Mouse (Mus musculus) testis, adult 2 months (tissue): ENCODE measurements around the gene Cobll1. TPM values are rescaled to one million over a fixed set of nuclear protein-coding genes. Genes with fewer than 3 reads are reported as not detected.

ENCODE experiments used
- H3K27ac ChIP-seq: fragments of 200-500 bp; 2 replicates; pipeline ENCODE4 v1.5.1; 2012; ENCODE audit warnings: low read depth, low read length; ENCODE audit not compliant: control insufficient read depth, insufficient read depth
- H3K27me3 ChIP-seq: fragments of 200-500 bp; 2 replicates; pipeline ENCODE4 v1.6.1; 2012; ENCODE audit warnings: mild to moderate bottlenecking, low read length, moderate library complexity; ENCODE audit not compliant: control insufficient read depth, insufficient read depth
- H3K36me3 ChIP-seq: fragments of 200-500 bp; 2 replicates; pipeline ENCODE4 v1.6.1; 2012; ENCODE audit warnings: mild to moderate bottlenecking, low read length; ENCODE audit not compliant: control insufficient read depth, insufficient read depth
- H3K4me1 ChIP-seq: fragments of 200-500 bp; 2 replicates; pipeline ENCODE4 v1.6.1; 2012; ENCODE audit warnings: low read length; ENCODE audit not compliant: control insufficient read depth, insufficient read depth
- H3K4me3 ChIP-seq: fragments of 200-500 bp; 2 replicates; pipeline ENCODE4 v1.5.1; 2012; ENCODE audit warnings: low read depth, mild to moderate bottlenecking, low read length, moderate library complexity, mixed read lengths; ENCODE audit not compliant: control insufficient read depth
- CTCF ChIP-seq: fragments of 200-500 bp; IDR thresholded peaks from 2 replicates; pipeline ENCODE4 v1.5.1; 2012; ENCODE audit warnings: low read depth, mild to moderate bottlenecking, inconsistent platforms, low read length, moderate library complexity; ENCODE audit not compliant: control insufficient read depth, insufficient read depth, insufficient replicate concordance
- POLR2A ChIP-seq: fragments of 200-500 bp; IDR thresholded peaks from 2 replicates; pipeline ENCODE4 v1.6.1; 2012; ENCODE audit warnings: low read depth, mild to moderate bottlenecking, inconsistent platforms, low read length, moderate library complexity; ENCODE audit not compliant: control insufficient read depth
- polyA plus RNA-seq: library from polyadenylated mRNA; depleted of rRNA; stranded (reverse); fragments of >200 nt; gene quantifications from 2 replicates; pipeline ENCODE4 v1.2.3, GENCODE M21; 2012

The Cobll1 gene
- polyA plus RNA-seq, 1 experiment = 3.6 TPM

DNA sequence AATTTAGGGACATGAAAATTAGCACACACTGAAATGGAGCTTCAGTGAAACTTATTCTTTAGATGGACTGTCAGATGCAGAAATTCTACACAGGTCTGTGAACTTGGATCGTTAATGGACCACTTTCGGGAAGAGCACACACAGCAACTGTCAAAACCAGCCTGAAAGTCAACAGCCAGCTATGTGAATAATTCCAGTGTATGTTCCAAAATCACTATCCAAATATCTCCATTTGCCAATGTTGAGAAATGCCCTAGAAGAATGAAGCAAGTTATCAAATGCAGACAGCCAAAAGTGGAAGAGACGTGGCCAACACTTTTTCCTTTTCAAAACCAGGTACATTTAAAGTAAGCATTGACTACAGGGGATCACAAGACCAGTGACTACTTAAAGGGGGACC is 118.2 kb downstream of the Cobll1 start:
- Histone ChIP-seq H3K36me3 (no peaks in the 10 kb centered on the region), H3K27me3 (no peaks in the 10 kb centered on the region), H3K4me1 (no peaks in the 10 kb centered on the region), H3K4me3 (no peak overlapping the region), H3K27ac (no peak overlapping the region)
- TF ChIP-seq CTCF = no peak
- TF ChIP-seq POLR2A = no peak

DNA sequence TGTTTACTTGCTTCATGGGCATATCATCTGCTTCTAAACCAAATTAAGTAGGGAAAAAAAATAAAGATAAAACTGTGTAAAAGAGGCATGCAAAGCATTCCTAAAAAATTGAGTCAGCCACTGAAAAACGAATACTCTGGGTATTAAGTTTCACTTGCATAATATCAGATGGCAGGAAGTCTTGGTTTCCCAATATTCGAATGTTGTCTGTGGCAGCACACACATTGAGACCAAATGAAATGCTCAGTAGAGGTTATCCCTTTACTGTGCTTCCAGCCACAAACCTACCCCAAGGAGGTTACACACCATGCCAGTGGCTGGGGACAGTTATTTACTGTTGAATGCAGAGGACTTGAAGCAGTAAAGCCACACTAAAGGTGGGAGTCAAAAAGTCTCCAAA is 119.1 kb downstream of the Cobll1 start:
- Histone ChIP-seq H3K4me3 (no peak overlapping the region), H3K36me3 (no peaks in the 10 kb centered on the region), H3K4me1 (no peaks in the 10 kb centered on the region), H3K27ac (no peak overlapping the region), H3K27me3 (no peaks in the 10 kb centered on the region)
- no peak for TF ChIP-seq CTCF
- TF ChIP-seq POLR2A = no peak

DNA sequence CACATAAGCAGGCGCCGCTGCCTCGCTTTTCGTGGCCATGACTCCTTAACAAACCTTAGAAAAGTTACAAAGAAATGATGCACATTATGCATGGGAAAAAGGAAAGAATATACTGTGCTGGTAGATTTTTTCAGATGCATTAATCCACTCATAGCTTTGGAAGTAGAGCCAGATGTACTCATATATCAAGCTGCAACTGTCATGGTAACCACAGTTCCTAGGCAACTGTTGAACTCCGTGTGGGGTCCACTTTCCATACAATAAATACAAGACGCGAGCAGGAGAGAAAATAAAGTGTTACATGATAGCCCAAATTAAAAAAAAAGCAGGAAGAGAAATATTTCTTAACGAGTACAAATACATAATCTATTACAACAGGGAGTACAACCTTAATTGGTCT is 119.5 kb downstream of the Cobll1 start:
- TF ChIP-seq POLR2A = no peak
- no peak for TF ChIP-seq CTCF
- no peaks in the 10 kb centered on the region for H3K27me3 ChIP-seq
- no peaks in the 10 kb centered on the region for H3K36me3 ChIP-seq
- no peak overlapping the region for H3K4me3 ChIP-seq
- no peak overlapping the region for H3K27ac ChIP-seq
- H3K4me1 ChIP-seq = no peaks in the 10 kb centered on the region

DNA sequence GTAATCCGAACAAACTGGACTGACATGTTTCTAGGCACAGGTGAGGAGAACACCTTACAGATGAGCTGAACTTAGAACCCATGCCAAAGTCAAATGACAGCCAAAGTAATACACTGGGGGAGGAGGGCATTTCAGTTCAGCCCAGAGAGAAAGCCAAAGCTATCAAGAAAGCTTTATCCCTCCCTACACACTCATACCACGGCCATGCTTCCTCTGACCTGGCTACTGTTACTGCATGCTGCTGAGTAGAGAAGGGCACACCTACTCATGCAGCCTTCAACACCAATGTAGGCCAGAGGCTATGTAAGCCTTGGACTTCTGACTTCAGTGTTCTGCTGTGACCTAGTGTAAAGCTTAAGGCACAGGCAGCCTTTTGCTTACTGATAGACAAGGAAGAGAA is 120.1 kb downstream of the Cobll1 start:
- no peaks in the 10 kb centered on the region for H3K27me3 ChIP-seq
- no peaks in the 10 kb centered on the region for H3K4me1 ChIP-seq
- H3K4me3 ChIP-seq = no peak overlapping the region
- TF ChIP-seq POLR2A (no peak), CTCF (no peak)
- H3K36me3 ChIP-seq = no peaks in the 10 kb centered on the region
- H3K27ac ChIP-seq = no peak overlapping the region

DNA sequence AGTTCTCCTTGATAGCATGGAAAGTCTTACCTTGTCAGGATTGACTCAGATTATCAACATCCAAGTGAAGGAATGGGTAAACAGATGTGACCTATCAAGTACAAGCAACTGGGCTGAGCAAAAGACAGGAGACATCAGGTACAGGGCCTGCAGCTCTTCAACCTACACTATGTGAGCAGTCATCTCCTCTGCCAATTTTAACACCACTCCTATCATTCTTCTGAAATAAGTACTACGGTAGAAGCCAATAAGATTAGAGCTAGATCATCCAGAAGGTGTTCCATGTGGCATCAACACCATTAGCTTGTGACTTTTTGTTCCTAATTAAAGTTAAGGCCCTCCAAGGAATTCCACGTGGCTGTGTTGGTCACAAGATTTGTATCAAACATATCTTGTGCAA is 121.3 kb downstream of the Cobll1 start:
- TF ChIP-seq CTCF = no peak
- TF ChIP-seq POLR2A = no peak
- Histone ChIP-seq H3K27ac (no peak overlapping the region), H3K27me3 (no peaks in the 10 kb centered on the region), H3K4me1 (no peaks in the 10 kb centered on the region), H3K36me3 (no peaks in the 10 kb centered on the region), H3K4me3 (no peak overlapping the region)

DNA sequence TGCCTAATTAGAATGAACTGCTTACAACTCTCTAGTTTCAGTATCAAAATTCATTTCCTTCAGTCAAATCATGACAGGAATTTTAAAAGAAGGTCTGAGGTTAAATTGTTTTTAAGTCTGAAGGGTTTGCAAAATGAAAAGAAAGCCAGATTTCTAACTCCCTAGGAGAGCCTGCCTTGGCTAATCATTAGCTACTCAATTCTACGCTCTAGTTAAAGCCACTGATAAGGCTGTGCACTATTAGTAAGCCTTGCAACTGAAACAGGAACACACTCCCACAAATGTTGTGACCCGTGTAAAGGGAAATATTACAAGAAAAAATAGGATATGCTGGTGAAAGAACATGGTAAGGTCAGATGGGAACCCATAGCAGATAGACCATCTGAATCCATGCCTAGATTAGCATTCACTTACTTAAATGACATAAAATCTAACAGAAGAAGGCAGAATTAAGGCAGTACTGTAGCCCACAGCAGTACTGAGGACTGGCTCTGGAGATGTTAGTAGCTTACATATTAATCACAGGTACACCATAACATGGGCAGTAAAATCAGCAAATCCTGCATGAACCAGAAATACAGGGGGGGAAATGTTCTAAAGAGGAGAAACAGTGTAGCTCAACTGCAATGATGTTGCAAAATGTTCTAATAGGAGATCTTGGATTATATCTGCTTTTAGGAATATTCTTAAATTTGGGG is 122.6 kb downstream of the Cobll1 start:
- H3K27ac ChIP-seq = no peak overlapping the region
- no peaks in the 10 kb centered on the region for H3K27me3 ChIP-seq
- H3K36me3 ChIP-seq = no peaks in the 10 kb centered on the region
- no peak overlapping the region for H3K4me3 ChIP-seq
- TF ChIP-seq POLR2A (no peak), CTCF (no peak)
- H3K4me1 ChIP-seq = no peaks in the 10 kb centered on the region

DNA sequence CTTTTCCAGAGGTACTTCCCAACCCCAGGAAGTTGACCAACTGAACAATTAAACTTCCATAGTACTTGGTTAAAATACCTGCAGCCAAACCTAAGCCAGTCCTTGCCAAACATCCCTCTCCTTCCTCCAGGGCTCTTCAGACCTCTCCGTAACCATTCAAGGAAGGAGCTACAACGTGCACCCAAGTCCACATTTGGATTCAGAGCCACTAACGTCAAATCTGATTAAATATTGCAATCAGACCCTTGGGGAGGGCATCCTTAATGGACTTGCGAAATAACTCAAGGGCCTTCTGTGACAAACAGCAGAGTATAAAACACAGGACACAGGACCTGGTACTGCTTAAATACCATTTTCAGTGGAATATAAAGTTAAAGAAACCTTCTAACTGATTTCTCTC is 126.0 kb downstream of the Cobll1 start:
- Histone ChIP-seq H3K4me1 (no peaks in the 10 kb centered on the region), H3K36me3 (no peaks in the 10 kb centered on the region), H3K27me3 (no peaks in the 10 kb centered on the region), H3K27ac (no peak overlapping the region), H3K4me3 (no peak overlapping the region)
- TF ChIP-seq POLR2A = no peak
- TF ChIP-seq CTCF = no peak
